Mouse (Mus musculus): ENCODE data around the gene Tmem238l.

DNA sequence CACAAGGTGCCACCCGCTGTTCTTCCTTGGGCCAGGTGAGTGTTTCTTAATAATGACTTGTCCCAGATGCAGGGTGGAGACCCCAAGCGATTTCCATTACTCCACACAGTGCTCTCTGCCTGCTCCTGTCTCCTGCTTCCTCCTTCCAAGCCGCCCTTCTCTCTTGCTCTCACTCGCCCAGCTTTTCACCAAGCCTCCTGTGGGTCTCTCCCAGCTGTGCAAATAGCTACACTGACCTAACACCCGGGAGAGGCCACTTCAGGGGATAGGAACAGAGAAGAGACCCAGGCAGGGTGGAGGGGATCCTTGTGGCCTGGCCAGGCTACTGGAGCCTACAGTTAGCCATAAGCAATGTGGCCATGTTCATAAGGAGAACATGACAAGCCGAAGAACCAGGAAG is 9.5 kb upstream of the Tmem238l start:
- no peak for TF ChIP-seq POLR2A (IDR thresholded peaks at IDR 0.05; ENCODE audit: borderline replicate concordance, control insufficient read depth, low read depth, low read length)
- TF ChIP-seq CTCF (IDR thresholded peaks at IDR 0.05; ENCODE audit: control insufficient read depth, insufficient read depth, low read length) = no peak
